In genomic region chr17:74454660-74455059, GRCm38 (mm10) we compare ENCODE assay signal across 18 mouse cellular contexts.
"Had no signal": no experiment of that assay in that cellular context is flagged by ENCODE, and none has a peak within 500 bp of the region (broad histone marks: within the 10 kb centered on the region; RNA-seq: fewer than 3 reads in every experiment).

No protein-coding gene starts in this region.

- H3K27ac ChIP-seq: kidney, postnatal 0 days; layer of hippocampus, adult 2 months; left cerebral cortex, adult 2 months; liver, embryonic 13.5 days; midbrain, embryonic 12.5 days; midbrain, embryonic 15.5 days; neural tube, embryonic 12.5 days; neural tube, embryonic 15.5 days; stomach, embryonic 15.5 days had no signal

- H3K9me3 ChIP-seq: liver, embryonic 13.5 days; midbrain, embryonic 12.5 days; midbrain, embryonic 15.5 days; neural tube, embryonic 12.5 days; neural tube, embryonic 15.5 days; stomach, embryonic 15.5 days had no signal

- DNase-seq: kidney, adult 11 months; kidney, adult 8-10 months; kidney, postnatal 25 days; layer of hippocampus, adult 9-11 months; liver, embryonic 13.5 days; lung, adult 2 months; retina, postnatal 1 day; right cerebral cortex, postnatal 25 days; spleen, adult 18-20 months; thymus, postnatal 36 days had no signal

- H3K4me1 ChIP-seq: liver, embryonic 13.5 days; midbrain, embryonic 12.5 days; midbrain, embryonic 15.5 days; neural tube, embryonic 12.5 days; neural tube, embryonic 15.5 days; stomach, embryonic 15.5 days had no signal

- H3K36me3 ChIP-seq: liver, embryonic 13.5 days; midbrain, embryonic 12.5 days; midbrain, embryonic 15.5 days; neural tube, embryonic 12.5 days; neural tube, embryonic 15.5 days; stomach, embryonic 15.5 days had no signal

- H3K4me3 ChIP-seq: layer of hippocampus, adult 2 months; left cerebral cortex, adult 2 months; liver, embryonic 13.5 days; midbrain, embryonic 12.5 days; midbrain, embryonic 15.5 days; neural tube, embryonic 12.5 days; neural tube, embryonic 15.5 days; stomach, embryonic 15.5 days had no signal

- H3K9ac ChIP-seq: liver, embryonic 13.5 days; midbrain, embryonic 12.5 days; midbrain, embryonic 15.5 days; neural tube, embryonic 12.5 days; neural tube, embryonic 15.5 days; stomach, embryonic 15.5 days had no signal

- H3K27me3 ChIP-seq: liver, embryonic 13.5 days; midbrain, embryonic 12.5 days; midbrain, embryonic 15.5 days; neural tube, embryonic 12.5 days; neural tube, embryonic 15.5 days; stomach, embryonic 15.5 days had no signal

- H3K4me2 ChIP-seq: liver, embryonic 13.5 days; midbrain, embryonic 12.5 days; midbrain, embryonic 15.5 days; neural tube, embryonic 12.5 days; neural tube, embryonic 15.5 days; stomach, embryonic 15.5 days had no signal

- ATAC-seq: midbrain, embryonic 15.5 days had no signal
